Comparison of ENCODE assay signal across 8 mouse cellular contexts in the genomic region with DNA sequence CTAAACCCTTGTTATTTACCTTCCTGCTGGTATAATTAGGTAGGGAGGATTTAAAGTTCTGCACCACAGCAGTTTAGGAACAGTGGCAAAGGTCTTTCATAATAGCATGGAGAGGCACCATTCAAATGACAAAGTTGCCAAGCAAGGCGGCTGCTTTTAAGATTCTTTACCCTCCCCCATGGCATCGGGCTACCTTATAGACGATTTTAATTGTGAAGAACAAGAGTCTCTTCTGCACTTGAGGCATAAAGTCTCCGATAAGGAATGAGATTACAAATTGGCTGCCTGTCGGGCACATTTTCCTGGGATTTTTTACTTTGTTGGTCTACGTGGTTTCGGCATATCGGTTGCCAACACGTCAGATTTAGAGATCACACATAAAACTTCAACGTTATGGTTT. TPM values are rescaled to one million over a fixed set of nuclear protein-coding genes. Genes with fewer than 3 reads are reported as not detected.
DNase-seq lines count a peak whose midpoint lies in the region; TF ChIP-seq lines count a peak whose summit lies in the region.

No protein-coding gene starts in this region.

- no peaks in the 10 kb centered on the region for H3K36me3 ChIP-seq in ES-Bruce4 (ENCODE audit: control insufficient read depth, insufficient read depth, low read length, poor library complexity, severe bottlenecking)
- H3K36me3 ChIP-seq in hindbrain, embryonic 10.5 days: peaks cover 3% of the 10 kb centered on the region; the same call in 1 of the 2 replicates

- no peak overlapping the region for H3K4me3 ChIP-seq in ES-Bruce4 (ENCODE audit: low read depth, low read length)
- H3K4me3 ChIP-seq in hindbrain, embryonic 10.5 days: peak overlapping the region; percentile 96

- no peak for TF ChIP-seq EP300 in ES-Bruce4 (IDR thresholded peaks at IDR 0.05; ENCODE audit: insufficient read depth, low read depth, low read length)

- peak overlapping the region; percentile 79 for H3K9ac ChIP-seq in ES-Bruce4 (ENCODE audit: low read depth, poor library complexity, severe bottlenecking)

- no peak for TF ChIP-seq CTCF in ES-Bruce4 (IDR thresholded peaks at IDR 0.05; ENCODE audit: low read depth, low read length)

- no peaks in the 10 kb centered on the region for H3K4me1 ChIP-seq in ES-Bruce4 (ENCODE audit: control insufficient read depth, insufficient read depth, low read length)
- peaks cover 11% of the 10 kb centered on the region for H3K4me1 ChIP-seq in hindbrain, embryonic 10.5 days (replicated peaks)

- H3K9me3 ChIP-seq in ES-Bruce4 (replicated peaks; ENCODE audit: control insufficient read depth, insufficient read depth, low read length, poor library complexity, severe bottlenecking): no peaks in the 10 kb centered on the region
- H3K9me3 ChIP-seq in hindbrain, embryonic 10.5 days: no peaks in the 10 kb centered on the region

- peak; percentile 29 for DNase-seq in embryo, embryonic 10 days (ENCODE audit: low spot score)
- no peak for DNase-seq in embryo, embryonic 9.5 days (ENCODE audit: extremely low spot score)
- no peak for DNase-seq in hindbrain, embryonic 10.5 days (ENCODE audit: low spot score)
- peak; percentile 6 for DNase-seq in mesoderm, embryonic 11.5 days (ENCODE audit: low read depth, low spot score)
- no peak for DNase-seq in urinary bladder, postnatal 10 days (ENCODE audit: low spot score)
- no peak for DNase-seq in thymus, postnatal 25 days
- no peak for DNase-seq in adrenal gland, adult 18-20 months (ENCODE audit: low spot score in 2 of 2)

- no peaks in the 10 kb centered on the region for H3K27me3 ChIP-seq in ES-Bruce4 (ENCODE audit: control insufficient read depth, insufficient read depth, low read length, poor library complexity, severe bottlenecking)
- H3K27me3 ChIP-seq in hindbrain, embryonic 10.5 days (ENCODE audit: insufficient read depth, poor library complexity, severe bottlenecking): no peaks in the 10 kb centered on the region

- H3K27ac ChIP-seq in ES-Bruce4 (ENCODE audit: insufficient read depth, low read length): no peak overlapping the region
- peak overlapping the region; percentile 99 for H3K27ac ChIP-seq in hindbrain, embryonic 10.5 days

- TF ChIP-seq POLR2A in ES-Bruce4 (IDR thresholded peaks at IDR 0.05; ENCODE audit: insufficient read depth, low read length): no peak

- 43% methylated on average over 10 of the region's 10 CpGs for WGBS in hindbrain, embryonic 10.5 days

RNA-seq across cellular contexts. Expression of gene Gsk3b, which starts 1.6 kb away (rescaled TPM):
- polyA plus RNA-seq in ES-Bruce4 (2011; ENCODE audit: insufficient read depth, insufficient read length, low read depth, missing spikeins): 47.8 and 51.6 TPM in 2 replicates
- 73.9 and 84.1 TPM in 2 replicates for polyA plus RNA-seq in hindbrain, embryonic 10.5 days (2016; fragmentation: Nextera tagmentation; extraction: Ambion mirVana)
- 10 to 100 TPM; 57.1 to 70.4 TPM for total RNA-seq in adrenal gland, adult 18-20 months (2021)

Comparison
In these comparisons a context has a peak if more than half of its experiments do, and no peak if none do; other contexts are left out.
1. DNase-seq: peak in embryo, embryonic 10 days (single experiment) and mesoderm, embryonic 11.5 days (single experiment); none in embryo, embryonic 9.5 days (single experiment), hindbrain, embryonic 10.5 days (single experiment), urinary bladder, postnatal 10 days (single experiment), thymus, postnatal 25 days (single experiment) and adrenal gland, adult 18-20 months (0 of 2).